Mouse (Mus musculus): Measurements from ENCODE around the gene Usp20.

The Usp20 gene

DNA sequence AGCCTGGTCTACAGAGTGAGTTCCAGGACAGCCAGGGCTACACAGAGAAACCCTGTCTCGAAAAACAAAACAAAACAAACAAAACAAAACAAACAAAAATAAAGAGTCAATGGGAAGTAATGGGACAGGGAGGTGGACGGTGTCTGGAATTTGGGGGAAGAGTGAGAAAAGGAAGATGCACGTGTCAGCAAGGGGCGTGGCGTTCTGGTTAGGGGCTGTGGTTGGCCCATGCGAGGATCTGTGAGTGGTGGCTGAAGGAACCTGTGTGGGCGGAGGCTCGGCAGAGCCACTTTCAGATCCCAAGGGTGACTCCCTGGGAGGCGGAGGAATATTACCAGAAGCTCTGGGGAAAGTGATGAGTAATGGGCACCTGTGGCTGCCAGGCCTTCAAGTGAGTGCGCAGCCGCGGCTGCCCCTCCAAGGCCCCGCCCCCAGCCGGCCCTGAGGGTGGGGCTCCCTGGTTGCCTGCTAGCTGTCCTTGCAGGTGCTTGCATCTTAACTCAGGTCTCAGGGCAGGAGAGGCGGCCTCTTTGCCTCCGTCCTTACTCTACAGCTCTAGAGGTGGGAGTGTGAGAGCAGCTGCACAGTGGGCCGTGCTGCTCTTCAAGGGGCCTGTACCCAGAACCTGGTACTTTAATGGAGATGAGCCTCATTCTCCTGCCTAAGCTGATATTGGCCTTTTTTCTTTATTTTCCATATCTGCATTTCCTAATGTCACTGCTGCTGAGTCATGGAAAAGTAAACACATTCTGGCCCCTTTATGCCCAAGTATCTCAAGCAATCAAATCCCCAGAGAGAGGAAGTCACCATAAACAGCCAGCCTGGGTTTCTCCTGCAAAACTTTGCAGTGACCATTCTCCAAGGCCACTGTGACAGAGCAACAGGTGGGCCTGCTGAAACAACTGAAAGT is 3.3 kb downstream of the Usp20 start:
- DNase-seq (ENCODE audit: low spot score), result peak; percentile 78

DNA sequence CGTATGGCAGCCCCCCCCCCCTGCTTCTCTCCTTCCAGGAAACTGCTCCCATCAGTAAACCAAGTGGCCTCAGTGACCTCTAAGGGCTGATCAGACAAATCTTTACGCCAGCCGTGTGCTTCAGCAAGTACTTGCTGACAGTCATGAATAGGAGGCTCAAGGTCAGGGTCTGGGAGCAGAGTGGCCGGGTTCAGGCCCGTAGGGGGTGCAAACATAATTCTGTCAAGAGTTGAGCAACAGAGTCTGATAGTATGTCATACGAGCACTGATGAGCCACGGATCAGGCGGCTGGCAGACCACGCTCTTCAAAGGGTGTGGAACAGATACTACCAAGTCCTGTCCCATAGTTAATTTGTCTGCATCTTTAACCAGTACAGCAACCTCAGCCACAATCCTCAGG is 8.1 kb downstream of the Usp20 start:
- no peak for DNase-seq (ENCODE audit: low spot score)

GRCm38 (mm10) chr2:30994853-30995252 is 12.8 kb downstream of the Usp20 start:
- DNase-seq (ENCODE audit: low spot score), result no peak

DNA sequence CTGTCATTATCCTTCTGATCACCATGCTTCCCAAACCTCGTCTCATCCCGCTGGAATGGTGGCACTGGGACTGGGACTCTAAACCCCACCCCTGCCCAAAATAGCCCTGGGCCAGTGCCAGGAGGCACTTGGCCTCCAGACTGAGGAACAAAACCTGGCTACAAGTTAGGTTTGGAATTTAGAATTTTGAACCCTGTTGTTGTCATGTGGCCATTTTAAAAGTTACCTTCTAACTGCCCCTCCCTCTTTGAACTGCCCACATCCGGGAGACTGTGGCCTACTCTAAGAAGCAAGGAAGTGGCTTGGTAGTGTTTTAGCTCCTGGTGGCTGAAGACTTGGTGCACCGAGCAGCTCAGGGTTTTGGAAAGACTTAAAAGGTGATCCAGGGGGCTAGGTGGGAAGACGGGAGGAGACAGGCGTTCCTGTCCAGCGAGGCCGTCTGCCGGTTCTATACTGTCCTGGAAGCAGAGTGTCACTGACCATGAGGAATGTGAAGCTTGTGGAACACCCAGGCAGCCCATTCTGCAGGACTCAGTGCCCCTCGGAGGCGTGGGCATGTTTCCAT is 13.4 kb downstream of the Usp20 start:
- peak; percentile 76 for DNase-seq (ENCODE audit: low spot score)

DNA sequence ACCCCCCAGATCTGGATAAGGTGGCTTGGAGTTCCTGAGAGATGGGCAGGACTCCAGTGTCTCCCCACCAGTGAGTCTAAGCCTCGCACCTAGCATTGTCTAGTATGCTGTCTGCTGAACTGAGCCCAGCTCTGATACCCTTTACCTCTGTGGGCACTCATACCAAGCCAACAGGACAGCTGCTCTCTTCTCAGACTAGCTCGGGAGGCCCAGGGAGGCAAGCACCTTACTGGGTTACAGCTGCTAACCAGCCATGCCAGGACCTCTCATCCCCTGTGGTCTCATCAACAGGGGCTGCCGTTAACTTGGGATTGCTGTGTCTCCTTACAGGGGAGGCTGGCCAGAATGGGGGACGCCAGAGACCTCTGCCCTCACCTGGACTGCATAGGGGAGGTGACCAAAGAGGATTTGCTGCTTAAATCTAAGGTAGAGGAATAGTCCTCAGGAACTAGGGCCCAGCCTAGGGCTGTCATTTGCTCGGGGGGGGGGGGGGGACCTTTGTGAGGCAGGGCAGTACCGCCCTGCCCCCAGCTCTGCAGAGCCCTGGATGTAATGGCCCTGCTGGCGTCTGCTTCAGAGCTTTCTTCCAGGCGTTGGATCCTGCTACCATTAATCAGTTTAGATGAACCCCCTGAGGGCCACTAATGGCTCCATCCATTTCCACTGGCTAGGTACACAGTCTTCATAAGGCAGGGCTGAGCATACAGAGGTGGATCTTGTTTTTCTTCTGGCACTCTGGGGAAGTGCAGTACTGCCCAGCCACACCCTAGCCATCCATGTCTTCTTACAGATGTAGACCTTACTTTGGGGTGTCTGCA is 16.6 kb downstream of the Usp20 start:
- DNase-seq (ENCODE audit: low spot score), result no peak

GRCm38 (mm10) chr2:31002857-31003256 is 20.8 kb downstream of the Usp20 start:
- no peak for DNase-seq (ENCODE audit: low spot score)

DNA sequence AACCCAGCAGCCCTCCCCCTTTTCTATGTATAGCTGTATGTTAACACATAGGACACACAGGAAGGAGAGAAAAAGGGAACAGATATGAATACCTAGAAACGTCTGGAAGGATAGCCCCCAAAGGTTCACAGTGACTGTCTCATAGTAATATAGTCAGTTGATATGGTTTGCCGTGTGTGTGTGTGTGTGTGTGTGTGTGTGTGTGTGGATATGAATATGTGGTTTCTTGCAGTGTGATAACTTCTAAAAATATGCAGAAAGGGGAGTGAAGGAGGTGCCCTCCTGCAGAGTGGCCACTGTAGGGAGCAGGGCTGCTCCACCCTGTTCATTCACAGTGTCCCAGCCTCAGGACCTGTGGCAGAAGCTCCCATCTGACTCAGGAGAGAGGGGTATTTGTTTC is 23.4 kb downstream of the Usp20 start:
- DNase-seq (ENCODE audit: low spot score), result no peak

DNA sequence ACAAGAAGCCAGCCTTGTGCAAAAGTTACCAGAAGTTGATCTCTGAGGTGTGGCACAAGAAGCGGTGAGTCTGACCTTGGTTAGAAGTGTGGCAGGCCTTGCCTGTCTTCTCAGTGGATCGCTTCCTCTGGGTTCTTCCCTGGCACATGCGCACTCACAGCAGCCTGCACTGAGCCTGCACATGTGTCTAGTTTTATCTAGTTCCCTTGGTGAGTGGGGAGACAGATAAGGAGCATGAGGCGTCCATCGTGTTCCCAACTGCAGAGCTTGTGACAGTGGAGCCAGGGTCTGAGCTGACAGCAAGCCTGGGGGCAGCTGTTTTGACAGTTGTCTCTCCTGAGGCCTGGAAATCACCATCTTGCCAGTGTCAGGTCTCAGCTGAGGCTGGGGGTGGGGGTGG is 24.4 kb downstream of the Usp20 start:
- no peak for DNase-seq (ENCODE audit: low spot score)

GRCm38 (mm10) chr2:31007208-31007607 is 25.1 kb downstream of the Usp20 start:
- DNase-seq (ENCODE audit: low spot score), result no peak

DNA sequence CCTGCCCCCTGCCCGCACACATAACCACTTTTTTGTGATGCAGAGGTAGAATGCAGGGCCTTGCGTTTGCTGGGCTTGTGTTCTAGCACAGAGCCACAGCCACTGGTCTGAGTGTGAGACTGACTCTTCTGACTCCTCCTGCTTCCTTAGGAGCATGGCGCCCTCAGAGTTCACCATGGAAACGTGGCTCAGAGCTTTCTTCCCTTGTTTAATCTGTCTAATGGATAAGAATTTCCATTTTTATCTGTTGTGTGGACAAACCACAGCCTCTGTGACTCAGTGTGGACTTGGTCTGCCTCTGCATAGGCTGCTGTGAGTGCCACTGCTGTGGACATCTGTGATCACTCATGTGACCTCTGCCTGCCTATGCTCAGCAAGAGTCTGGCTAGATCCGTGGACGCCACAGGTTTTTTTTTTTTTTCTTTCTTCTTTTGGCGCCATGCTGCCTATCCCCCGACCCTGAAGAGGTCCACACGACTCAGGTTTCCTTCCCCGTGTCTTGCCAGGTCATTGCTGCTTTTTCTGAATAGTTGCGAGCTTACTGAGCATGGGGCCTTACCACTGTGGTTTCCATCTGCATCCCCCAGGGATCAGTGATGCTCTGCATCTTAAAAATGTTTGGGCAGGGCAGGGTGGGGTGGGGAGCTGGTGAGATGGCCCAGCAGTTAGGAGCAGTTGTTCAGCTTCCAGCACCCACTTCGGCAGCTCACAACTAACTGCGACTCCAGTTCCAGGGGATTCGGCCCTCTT is 31.5 kb downstream of the Usp20 start:
- no peak for DNase-seq (ENCODE audit: low spot score)

DNA sequence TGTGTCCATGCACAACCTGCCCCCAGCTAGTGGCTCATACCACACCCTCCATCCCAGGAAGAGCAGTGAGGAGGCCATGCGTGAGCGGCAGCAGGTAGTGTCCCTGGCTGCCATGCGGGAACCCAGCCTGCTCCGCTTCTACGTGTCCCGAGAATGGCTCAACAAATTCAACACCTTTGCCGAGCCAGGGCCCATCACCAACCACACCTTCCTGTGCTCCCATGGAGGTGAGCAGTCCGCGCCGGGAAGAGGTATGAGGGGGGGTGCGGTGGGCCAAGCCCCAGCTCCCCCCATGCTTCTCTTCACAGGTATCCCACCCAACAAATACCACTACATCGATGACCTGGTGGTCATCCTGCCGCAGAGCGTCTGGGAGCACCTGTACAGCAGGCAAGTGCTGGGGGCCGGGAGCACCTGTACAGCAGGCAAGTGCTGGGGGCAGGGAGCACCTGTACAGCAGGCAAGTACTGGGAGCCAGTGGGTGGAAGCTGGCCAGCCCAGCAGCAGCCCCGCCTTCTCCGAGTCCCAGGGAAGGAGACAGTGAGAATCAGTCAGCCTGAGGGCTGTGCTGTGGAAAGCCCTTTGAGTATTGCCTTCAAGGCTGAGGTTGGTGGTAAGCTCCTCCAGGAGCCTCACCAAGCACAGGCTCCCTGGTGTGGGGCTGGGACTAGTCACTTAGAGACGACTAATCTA is 35.7 kb downstream of the Usp20 start:
- DNase-seq (ENCODE audit: low spot score), result no peak

DNA sequence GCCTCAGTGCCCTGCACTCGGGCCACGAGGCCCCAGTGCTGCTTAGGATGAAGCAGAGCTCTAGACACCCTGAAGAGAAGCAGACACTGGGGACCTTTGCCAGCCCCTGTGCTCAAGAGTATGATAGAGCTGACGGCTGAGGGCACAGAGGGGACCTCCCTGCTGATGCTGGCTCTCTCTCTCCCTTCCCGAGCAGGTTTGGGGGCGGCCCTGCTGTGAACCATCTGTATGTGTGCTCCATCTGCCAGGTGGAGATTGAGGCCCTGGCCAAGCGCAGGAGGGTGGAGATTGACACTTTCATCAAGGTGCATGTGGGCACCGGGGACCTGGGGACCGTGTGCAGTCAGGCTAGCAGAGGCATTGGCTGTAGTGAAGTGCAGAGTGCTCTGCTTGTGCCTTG is 36.4 kb downstream of the Usp20 start:
- no peak for DNase-seq (ENCODE audit: low spot score)

DNA sequence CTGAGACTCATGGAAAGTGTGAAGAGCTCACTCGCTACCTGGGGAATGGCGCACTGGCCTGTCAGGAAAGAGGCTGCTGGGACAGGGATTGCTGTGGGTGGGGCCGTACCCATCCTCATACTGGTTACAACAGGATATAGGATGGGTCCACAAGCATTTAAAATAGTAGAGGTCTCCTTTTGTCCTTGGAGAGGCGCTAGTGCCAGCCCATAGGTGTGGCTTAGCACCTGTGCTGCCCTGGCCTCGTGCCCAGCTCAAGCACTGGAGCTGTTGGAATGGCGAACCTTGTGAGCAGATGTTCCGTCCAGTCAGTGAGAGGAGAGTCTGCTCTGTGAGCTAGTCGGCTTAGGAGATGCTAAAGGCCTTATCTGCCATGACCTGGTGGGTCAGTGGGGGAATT is 36.9 kb downstream of the Usp20 start:
- DNase-seq (ENCODE audit: low spot score), result no peak

- DNase-seq (ENCODE audit: low spot score), result no peak
Observed at GRCm38 (mm10) chr2:31020202-31020601, 38.1 kb downstream of the Usp20 start.

- DNase-seq (ENCODE audit: low spot score), result no peak
Observed at GRCm38 (mm10) chr2:31023940-31024339, 41.9 kb downstream of the Usp20 start.

DNA sequence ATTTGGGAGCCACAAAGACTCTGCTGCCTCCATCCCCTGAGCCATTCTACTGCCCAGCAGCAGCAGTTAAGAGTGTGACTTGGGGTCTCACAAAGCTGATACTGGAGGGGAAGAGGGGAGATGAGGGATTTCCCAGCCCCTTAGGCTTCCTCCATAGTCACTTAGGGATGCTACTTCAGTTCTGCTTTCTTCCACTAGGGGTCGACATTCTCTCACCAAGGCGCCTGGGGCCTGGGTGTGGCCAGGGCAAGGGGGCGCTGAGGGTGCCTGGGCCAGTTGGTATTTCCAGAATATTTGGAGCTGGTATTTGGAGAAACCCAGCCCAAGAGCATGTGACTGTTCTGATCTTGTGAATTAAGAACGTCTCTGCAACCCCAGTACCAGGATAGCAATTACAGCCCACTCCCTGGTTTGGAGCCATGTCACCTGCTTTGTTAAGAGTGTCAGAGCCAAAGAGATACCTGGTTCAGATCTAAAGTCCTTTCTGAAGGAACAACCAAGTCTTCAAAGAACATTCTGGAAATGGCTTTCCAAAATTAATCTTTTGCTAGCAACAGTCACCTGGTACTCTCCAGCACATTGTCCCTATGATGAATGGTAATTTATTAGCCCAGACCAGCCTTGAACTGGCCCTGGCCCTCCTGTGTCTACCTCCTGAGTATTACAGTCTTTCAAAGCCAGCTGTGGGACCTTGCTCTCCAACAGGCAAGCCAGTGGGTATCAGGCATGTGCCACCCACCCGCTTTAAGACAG is 42.7 kb downstream of the Usp20 start:
- peak; percentile 73 for DNase-seq (ENCODE audit: low spot score)

DNA sequence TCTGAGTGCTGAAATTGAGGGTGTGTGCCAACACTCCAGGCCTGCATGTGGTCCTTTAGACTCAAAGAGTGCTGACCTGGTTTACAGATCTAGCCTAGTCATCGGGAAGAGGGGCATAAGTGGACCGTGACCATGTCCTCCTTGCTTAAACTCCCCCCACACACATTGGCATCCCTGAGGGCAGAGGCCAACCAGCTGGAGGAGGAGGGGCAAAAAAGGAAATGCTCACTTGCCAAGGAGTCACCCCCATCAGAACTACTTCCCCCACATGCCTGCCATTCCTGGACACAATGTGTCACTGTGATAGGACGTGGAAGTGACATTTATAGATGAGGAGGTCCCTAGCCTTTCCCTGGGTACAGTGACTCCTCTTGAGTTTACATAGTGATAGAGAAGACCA is 43.4 kb downstream of the Usp20 start:
- no peak for DNase-seq (ENCODE audit: low spot score)

DNA sequence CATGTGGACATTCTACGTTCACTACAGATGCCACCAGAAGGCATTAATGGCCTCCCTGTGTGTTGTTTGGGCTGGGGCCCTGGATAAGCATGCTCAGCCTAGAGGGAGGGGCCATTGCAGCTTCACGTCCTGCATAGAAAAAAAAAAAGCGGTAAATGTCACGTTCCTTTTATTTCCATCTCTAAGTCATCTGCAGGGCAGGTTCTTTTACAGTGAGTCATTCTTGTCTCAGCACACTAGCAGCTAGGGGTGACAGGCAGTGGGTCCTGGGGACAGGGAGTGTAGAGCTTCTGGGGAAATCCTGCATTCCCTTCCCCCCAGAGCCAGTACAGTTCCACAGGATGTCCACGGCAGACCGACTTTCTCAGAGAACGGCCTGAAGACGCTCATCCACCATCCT is 44.6 kb downstream of the Usp20 start:
- no peak for DNase-seq (ENCODE audit: low spot score)

- no peak for DNase-seq (ENCODE audit: low spot score)
Observed at GRCm38 (mm10) chr2:31031972-31032371, 49.9 kb downstream of the Usp20 start.

- DNase-seq (ENCODE audit: low spot score), result no peak
Observed at GRCm38 (mm10) chr2:31036811-31037210, 54.7 kb downstream of the Usp20 start.

GRCm38 (mm10) chr2:31040043-31040442 is 58.0 kb downstream of the Usp20 start:
- DNase-seq (ENCODE audit: low spot score), result no peak

Data from adipocyte (in vitro differentiated cells).